Mouse (Mus musculus) lung, postnatal 0 days (tissue): Measurements from ENCODE around the gene Osbpl6.

Experiments
- CTCF ChIP-seq: IDR thresholded peaks from 2 replicates; pipeline ENCODE4 v1.5.1; 2016; ENCODE audit warnings: antibody characterized with exemption, mild to moderate bottlenecking
- EP300 ChIP-seq: IDR thresholded peaks from 2 replicates; pipeline ENCODE4 v1.6.1; 2016; ENCODE audit warnings: antibody characterized with exemption, mild to moderate bottlenecking, control low read depth

DNA sequence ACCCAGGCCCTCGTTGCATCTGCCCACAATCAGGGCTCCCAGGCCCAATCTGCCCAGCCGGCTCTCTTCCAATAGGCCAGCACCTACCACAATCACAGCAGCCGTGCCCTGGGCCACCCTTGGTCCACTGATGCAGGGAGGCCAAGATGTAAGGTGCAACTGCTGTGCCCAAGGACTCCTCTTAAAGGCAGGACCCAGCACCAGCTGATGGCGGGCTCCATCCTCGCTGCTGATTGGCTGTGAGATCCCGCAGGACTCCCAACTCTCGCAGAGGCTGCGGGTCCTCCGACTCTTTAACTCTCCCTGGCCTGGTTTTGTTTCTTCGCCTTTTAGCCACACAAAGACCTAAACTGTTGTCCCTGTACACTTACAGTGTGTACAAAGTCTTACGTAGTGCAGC, 46.1 kb upstream of the Osbpl6 start, which contains the start of gene Cyct:
- TF ChIP-seq CTCF (no peak), EP300 (no peak)
